Mouse (Mus musculus) kidney, adult 2 months (tissue): ENCODE results near the gene Rbks.

Experiments
- CTCF ChIP-seq: fragments of 200-500 bp; conservative IDR thresholded peaks from 2 replicates; pipeline ENCODE4 v1.5.1; 2011; ENCODE audit warnings: low read depth, mild to moderate bottlenecking, control low read depth, low read length, moderate library complexity, mixed read lengths; ENCODE audit not compliant: insufficient read depth, insufficient read length
- POLR2A ChIP-seq: fragments of 200-500 bp; IDR thresholded peaks from one replicate; pipeline ENCODE4 v1.6.1; 2011; ENCODE audit warnings: low read depth, low read length, control low read depth

- TF ChIP-seq CTCF (no peak), POLR2A (no peak)
Observed at GRCm38 (mm10) chr5:31588016-31588415, 109.4 kb downstream of the Rbks start.
